Mouse (Mus musculus) CD4-positive naive resting alpha-beta T cell, adult 76 days (primary cell): ENCODE results near the gene Arl6ip4. TPM values are rescaled to one million over a fixed set of nuclear protein-coding genes. Genes with fewer than 3 reads are reported as not detected.

ENCODE experiments used
- total RNA-seq: library from RNA; stranded (reverse); gene quantifications from one replicate; pipeline ENCODE4 v1.2.4, GENCODE M21; 2023

Gene Arl6ip4
- 35.2 TPM for total RNA-seq

DNA sequence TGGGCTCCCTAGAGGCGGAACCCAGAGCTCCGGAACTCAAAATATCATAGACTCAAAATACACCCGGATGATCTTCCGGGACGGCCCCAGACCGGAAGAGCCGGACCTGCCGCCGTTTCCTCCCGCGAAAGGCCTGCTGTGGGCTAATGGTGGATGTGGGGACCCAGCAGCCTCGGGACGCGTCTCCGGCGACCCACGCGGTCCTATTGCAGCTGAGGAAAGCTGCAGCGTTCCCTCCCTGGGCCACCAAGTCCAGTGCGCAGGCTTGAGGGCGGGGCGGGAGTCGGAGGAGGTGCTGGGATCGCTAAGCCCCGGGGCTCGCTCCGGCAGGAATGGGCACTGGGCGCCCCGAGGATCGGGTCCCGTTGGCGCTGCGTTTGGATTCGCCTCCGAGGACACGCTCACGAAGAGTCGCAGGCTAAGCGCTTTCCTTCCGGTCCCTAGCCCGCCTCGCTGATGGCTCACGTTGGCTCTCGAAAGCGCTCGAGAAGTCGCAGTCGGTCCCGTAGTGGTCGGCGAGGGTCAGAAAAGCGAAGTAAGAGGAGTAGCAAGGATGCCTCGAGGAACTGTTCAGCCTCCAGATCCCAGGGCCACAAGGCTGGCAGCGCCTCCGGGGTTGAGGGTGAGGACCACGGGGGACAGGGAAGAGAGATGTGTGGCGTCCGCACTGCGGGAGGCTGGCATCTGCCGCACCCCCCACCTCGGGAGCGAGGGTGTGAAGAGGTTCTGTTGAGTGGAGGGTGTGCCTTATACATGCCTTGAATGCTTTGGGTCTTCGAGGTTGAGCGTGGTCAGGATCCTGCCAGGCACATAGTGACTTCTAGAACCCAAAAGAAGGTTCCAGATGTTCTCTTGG, at the start of gene Arl6ip4:
TSS of gene Arl6ip4 (plus strand) at position 100 of the 856 bp plus-strand sequence.

DNA sequence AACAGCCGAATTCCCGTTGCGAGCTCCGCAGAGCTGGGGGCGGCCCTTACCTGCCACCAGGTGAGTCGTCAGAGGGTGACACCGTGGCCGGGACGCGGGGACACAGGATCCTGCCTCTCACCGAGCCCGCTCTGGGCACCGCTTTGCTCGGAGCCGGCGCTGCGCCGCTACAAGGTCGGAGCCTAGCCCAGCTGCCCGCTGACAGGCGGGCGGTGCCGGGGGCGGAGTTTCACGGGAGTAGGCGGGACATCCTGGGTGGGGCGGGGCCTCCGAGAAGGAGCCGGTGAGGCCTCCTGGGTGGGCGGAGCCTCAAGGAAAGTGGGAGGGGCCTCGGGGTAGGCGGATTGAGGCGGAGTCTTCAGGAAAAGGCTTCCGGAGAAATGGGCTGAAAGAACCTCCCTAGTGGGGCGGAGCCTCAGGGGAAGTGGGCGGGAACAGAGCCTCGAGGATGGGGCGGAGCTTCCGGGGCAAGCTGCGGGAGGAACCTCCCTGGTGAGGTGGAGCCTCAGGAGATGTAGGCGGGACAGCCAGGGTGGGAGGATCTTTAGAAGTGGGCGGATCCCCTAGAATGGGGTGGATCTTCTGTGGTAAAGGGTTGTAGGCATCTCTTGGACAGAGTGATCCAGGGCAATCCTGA, 20.2 kb upstream of the Arl6ip4 start, which contains the start of gene Abcb9:
TSS of gene Abcb9 (minus strand) at position 203 of the 637 bp plus-strand sequence.

DNA sequence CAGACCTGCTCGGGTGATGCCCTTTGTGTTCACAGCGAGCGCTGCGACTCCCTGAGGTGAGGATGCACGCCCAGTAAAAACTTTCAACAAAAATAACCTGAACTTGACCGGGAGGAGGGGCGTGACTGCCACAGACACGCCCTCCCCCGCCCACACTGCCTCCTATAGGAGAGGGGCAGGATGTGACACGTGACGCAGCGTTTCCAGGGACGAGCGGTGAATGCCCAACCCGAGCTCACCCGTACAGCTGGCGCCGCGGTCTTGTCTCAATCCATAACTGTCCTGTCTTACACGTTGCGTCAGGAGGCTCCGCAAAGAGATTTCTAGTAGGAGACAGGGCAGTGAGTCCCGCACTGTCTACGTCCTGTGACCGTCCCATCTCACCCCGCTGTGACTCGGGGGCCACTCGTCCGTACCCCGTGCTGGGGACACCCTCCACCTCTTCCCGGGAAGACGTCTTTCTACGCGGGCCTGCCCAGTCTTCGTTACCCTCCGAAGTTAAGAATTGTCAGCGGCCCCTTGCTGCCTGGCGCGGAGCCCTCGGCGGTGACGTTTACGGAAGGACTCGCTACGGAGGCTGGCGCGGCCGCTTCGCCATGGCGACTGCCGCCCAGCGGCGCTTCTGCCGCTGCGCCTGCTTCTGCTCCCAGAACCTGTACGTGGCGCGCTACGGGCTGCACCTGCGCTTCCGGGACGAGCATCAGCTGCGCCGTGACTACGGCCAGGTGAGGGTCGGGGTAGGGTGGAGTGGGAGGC, 4.0 kb upstream of the Arl6ip4 start, which contains the start of gene Ogfod2:
TSS of gene Ogfod2 (plus strand) at position 556 of the 756 bp plus-strand sequence.

Other genes with a start within 250 kb of the Arl6ip4 start
- gene Hcar1, start 236.1 kb upstream of the Arl6ip4 start, total RNA-seq, result not detected
- 33.9 TPM for gene Denr, start 208.9 kb upstream of the Arl6ip4 start, total RNA-seq
- gene Gm43518, start 188.7 kb upstream of the Arl6ip4 start, total RNA-seq, result not detected
- gene Ccdc62, start 185.4 kb upstream of the Arl6ip4 start, total RNA-seq, result 4.3 TPM
- 31.8 TPM for gene Hip1r, start 142.5 kb upstream of the Arl6ip4 start, total RNA-seq
- gene Vps37b, start 83.8 kb upstream of the Arl6ip4 start, total RNA-seq, result 1,721 TPM
- gene Abcb9, start 20.3 kb upstream of the Arl6ip4 start, total RNA-seq, result 25.2 TPM
- 21.0 TPM for gene Ogfod2, start 3.8 kb upstream of the Arl6ip4 start, total RNA-seq
- gene Pitpnm2, start 133.7 kb downstream of the Arl6ip4 start, total RNA-seq, result 89.3 TPM
- 42.6 TPM for gene Mphosph9, start 211.9 kb downstream of the Arl6ip4 start, total RNA-seq
- gene 2810006K23Rik, start 212.0 kb downstream of the Arl6ip4 start, total RNA-seq, result 3.6 TPM
- gene Cdk2ap1, start 247.0 kb downstream of the Arl6ip4 start, total RNA-seq, result 72.7 TPM